Mouse (Mus musculus): ENCODE measurements around the gene 3110009E18Rik. TPM values are rescaled to one million over a fixed set of nuclear protein-coding genes. Genes with fewer than 3 reads are reported as not detected.

3110009E18Rik gene
- total RNA-seq, 4 experiments from 2014 or later = 3.6 to 5.2 (median 4.1) TPM

DNA sequence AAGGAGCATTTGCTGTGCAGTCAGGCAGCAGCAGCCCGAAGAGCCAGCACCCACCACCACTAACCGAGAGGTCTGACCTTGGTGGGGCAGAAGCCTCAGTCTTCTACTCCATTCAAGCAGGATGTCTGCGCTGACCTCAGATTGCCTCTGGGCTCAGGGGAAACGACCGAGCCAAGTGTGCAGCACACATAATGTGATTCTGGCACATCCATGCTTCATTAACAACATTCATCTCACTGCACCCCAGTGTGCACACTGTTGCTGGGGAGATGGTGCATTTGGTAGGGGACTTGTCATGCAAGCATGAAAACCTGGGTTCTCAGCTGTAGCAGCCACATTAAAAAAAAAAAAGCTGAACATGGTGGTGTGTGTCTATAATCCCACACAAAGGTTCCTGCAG, 75.0 kb downstream of the 3110009E18Rik start:
- no peak for DNase-seq (ENCODE audit: low spot score in 2 of 2)

DNA sequence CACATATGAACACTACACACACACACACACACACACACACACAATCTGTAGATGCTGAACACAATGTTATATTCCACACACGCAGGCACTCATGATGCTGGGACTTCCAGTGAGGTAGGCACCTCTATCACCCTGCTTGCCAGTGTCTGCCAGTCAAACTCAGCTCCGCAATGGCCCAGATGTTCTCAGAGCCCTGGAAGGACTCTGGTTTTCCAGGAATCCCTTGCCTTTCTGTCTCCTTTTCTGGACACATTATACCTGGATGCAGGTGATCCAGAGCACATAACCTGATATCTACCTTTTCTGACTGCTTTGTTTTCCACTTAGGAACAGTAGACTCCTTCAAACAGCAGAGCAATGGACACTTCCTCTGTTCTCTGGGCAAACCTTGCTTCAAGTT, 75.7 kb downstream of the 3110009E18Rik start:
- no peak for DNase-seq (ENCODE audit: low spot score in 2 of 2)

DNA sequence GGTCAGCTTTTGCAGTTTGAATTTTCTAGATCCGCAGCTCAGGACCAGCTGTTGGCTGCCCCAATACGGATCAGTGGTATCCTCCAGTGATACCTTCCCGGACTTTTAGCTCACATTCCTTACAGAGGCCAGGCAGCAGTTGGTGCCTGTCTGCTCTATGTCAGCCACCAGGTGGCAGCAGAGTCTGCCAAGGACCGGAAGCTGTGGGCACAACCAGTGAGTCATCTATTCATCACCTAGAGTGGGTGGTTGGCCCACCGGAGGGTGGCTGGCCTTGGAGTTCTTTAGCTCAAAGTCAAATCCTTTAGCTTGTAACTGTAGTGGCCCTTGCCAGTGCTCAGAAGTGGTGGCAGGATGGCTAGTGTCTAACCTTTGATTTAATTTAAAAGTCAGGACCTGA, 76.2 kb downstream of the 3110009E18Rik start:
- peak; percentile 19 to 46 for DNase-seq (ENCODE audit: low spot score in 2 of 2)

DNA sequence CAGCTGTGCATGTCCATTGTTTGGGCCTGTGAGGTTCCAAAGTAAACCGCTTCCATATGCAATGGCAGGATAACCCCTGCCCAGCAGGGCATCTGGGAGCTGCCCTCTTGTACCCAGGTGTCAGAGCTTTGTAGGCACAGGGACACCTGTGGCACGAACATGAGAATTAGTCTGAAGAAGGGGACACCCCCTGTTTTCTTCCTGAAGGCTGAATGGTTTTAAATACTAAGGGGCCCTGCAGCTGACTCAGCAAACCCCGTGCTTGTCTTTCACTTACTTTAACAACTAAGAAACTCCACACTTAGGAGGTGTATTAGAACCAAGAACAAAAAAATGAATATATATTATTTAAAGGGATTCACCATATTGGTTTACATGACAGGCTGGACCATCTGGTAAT, 77.2 kb downstream of the 3110009E18Rik start:
- DNase-seq (ENCODE audit: low spot score in 2 of 2) = no peak

DNA sequence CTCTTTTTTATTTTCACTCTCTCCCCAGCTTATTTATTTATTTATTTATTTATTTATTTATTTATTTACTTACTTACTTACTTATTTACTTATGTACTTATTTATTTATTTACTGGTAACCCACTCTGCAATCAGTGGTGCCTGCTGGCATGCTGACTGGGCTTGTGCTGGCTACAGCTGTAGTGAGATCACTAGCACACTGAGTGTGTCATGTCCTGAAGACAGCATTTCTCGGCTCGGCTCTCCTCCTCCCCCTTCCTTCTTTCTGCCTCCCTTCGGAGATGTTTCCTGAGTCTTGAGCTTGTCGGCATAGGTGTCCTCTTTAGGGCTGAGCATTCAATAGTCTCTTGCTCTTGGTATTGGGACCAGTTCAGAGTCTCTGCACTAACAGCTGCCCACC, 78.0 kb downstream of the 3110009E18Rik start:
- no peak for DNase-seq (ENCODE audit: low spot score in 2 of 2)

DNA sequence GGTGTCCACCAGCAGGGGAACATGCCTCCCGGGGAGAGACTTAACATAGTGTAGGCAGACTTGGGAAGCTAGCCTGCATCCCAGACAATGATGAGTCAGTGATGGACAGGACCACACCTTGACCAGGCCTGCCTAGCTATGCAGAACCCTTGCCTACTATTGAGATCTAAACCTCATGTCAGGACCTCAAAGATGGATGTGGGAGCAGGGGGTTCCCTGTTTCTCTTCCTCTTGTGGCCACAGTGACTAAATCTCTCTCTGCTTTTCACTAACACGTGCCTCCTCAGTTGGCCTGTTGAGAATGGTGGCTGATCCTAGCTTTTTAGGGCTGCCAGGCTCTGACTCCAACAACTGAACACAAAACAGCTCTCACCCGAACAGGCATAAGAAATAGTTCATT, 81.6 kb downstream of the 3110009E18Rik start:
- no peak for DNase-seq (ENCODE audit: low spot score in 2 of 2)

DNA sequence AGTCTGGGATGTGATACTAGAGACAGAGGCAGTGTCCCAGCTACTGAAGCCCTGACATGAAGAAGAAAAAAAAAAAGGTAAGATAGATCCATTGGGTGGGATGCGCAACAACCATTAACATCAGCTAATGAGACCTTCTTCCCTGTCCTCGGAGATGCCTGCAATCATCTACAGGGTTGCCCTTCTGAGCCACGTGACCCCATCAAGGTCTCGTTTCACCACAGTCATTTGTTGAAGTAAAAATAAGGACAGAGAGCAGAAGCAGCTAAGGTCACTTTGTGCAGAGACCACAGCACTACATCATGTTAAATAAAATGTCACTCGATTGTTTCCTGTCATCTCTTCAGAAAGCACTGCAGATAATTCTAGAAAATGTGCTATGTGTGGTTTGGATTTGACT, 82.8 kb downstream of the 3110009E18Rik start:
- DNase-seq (ENCODE audit: low spot score in 2 of 2) = no peak

DNA sequence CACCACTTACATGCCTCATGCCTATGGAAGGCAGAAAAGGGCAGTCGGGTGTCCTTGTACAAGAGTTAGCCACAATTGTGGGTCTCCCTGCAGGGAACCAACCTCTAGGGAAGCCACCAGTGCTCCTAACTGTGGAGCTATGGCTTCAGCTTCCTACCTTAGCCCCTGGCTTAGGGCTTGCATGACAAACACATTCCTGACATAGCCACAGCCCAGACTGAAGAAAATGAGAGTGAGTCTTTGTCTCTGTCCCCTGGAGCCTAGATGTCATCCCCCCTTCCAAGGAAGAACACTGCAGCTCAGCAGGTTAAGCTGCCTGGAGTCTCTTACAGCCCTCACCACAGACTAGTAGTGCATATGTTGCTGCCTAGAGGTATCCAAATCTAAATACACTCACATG, 83.8 kb downstream of the 3110009E18Rik start:
- no peak for DNase-seq (ENCODE audit: low spot score in 2 of 2)

DNA sequence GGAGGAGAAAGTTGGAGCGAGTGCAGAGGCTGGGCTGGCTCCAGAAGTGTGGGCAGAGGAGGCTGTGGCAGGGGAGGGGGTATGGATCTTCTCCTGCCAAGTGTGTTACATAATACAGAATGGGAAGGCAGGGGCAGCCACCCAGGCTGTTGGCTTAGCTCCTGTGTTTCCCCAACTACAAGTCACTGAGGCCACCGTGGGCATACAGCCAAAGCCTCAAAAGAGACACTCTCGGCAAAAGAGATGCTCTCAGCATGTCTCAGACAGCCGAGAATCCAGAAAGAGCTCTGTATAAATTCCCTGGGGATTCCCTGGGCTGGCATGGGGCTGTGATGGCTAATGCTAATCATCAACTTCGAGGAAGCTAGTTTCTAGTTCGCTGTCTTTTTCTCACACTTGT, 86.6 kb downstream of the 3110009E18Rik start:
- DNase-seq (ENCODE audit: low spot score in 2 of 2) = peak in 1 of 2 experiments; percentile 20

DNA sequence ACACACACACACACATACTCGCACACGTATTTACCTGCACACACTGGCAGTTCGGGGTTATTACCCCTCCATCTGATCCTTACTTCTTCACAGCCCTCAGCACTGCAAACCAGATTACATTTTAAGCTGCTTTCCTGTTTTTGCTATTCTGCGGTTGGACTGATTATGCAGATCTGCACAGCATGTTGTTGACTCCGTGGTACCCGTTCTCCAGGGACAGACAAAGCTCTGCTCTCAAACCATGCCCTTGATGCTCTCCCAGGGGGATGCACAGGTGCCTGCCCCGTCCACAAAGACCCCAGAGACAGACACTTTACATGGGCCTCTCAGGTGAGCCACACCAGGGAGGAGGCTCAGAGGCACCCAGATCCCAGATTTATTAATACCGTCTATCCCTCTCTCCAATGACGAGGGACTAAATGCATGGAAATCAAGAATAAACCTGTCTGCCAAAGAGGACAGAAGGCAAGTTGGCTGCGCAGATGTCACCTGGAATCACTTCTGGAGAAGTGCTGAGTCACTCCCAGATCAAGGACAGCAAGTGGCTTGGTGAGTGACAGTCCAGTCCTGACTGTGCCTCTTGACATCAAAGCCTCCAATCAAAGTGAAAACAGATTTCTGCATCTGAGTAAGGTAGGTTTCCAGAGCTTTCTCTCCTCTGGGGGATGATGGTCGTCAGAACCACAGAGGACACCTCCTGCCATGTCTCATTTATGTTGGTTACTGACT, 87.7 kb downstream of the 3110009E18Rik start:
- no peak for DNase-seq (ENCODE audit: low spot score in 2 of 2)

DNA sequence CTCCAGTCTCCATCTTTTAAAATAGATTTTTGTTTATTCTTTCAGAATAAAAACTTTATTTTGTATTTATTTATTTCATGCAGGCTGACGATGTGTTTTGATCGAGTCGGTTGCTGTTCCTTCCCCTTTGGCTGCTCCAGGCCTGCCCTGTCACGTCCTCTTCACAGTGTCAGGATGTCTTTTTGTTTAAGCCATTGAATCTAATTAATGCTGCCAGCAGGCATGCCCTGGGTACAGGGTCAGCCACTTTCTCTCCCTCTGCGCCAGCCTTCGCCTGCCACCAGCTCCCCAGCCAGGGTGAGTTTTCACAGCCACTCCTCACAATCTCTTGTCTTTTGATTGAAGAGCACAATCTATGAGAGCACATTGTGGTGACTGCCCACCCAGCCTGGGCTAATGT, 99.9 kb downstream of the 3110009E18Rik start:
- no peak for DNase-seq (ENCODE audit: low spot score in 2 of 2)

DNA sequence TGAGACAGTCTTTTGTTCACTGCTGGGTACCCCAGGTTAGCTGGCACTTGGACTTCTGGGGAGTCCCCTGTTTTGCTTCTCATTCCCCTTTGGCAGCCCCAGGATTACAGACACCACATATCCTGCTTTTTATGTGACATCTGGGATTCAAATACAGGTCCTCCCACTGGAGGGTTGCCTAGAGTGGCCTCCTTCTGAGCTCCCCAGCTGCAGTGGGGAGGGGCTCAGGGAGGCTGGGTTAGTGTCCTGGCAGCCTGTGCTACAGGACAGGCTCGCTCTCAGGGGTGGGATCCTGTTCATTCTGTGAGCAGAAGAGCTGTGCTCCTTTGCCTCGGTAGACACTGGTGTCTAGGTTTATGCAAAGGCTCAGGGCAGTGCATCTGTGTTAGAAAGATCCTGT, 100.3 kb downstream of the 3110009E18Rik start:
- DNase-seq (ENCODE audit: low spot score in 2 of 2) = peak in 1 of 2 experiments; percentile 28

DNA sequence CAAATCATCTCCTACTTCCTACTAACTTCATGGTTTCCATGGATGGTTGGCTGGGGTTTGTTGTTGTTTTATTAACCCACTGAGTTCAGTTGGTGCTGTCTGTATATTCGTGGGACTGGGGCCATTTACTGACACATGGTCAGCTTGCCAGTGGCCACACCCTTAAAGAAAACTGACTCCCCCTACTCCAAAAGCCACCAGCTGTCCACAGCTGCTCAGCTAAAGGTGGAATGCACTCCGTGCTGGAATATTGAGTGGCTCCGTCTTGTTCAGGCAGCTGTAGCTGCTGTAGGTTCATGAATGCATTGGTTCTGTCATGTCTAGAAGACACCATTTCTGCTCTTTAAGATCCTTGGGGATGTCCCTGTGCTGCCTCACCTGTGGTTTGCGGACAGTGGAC, 102.6 kb downstream of the 3110009E18Rik start:
- no peak for DNase-seq (ENCODE audit: low spot score in 2 of 2)

DNA sequence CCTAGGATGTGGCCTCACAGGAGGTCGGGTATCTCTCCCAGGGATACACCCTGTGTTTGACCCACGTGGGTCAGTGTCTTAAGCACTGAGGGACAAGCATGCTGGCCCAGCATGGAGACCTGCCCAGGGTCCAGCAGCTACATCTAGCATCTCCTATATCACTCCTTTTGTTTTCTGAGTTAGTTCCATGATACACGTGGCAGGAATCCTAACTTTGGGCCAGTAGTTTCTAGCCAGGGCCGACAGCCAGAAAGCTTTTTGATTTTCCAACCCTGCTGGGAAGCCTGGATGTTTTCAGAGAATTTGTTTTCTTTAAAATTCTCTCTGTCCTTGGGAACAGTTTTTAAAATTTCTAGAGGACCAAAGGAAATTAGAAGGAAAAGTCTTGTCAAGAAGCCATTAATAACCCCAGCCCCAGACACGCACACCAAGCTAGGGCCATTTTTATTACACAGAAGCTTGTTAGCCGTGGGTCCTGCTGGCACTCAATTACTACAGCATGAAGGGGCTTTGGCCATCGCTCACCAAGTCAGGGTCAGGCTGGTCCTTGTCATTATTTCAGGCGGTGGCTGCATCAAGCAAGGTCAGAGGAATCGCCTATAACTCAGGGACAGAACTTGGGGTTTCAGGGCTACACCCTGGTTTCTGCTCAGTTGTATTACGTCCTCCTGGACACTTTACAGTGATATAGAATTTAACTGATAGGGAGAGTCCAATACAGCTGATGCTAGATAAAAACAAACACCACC, 108.9 kb downstream of the 3110009E18Rik start:
- peak; percentile 19 to 44 for DNase-seq (ENCODE audit: low spot score in 2 of 2)

DNA sequence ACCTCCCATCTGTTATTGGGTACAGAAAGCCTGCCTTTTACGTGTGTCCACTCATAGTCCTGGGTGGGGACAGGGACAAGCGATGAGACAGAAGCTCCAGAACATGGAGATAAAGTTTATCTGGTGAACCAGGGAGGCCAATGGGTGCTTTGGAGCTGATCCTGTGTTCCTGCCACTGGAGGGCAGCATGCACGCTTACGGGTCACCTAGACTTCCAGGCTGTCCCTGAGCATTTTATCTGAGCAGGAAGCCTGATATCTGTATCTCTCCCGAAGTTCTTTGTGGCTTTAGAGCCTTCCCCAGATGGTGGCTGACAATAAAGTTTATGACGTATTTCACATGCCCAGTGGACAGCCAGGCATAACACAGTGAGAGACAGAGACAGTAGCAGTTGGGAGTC, 110.3 kb downstream of the 3110009E18Rik start:
- DNase-seq (ENCODE audit: low spot score in 2 of 2) = no peak

DNA sequence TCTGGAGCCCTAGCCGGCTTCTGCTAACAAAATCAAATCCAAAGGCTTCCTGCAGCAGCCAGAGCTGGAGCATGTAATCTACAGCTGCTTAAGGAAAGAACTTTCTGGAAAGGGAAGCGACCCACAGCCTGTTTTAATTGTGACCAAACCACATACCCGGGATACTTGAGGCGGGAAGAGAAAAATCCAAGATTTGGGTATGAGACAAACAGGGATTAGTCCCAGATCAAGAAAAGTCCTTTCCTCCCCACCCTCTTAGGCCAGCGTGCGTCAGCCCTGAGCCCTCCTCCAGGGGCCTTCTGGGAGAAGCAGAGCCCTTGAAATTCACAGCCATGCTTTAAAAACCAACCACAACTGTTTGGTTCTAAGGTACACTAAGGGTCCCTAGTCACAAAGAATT, 111.2 kb downstream of the 3110009E18Rik start:
- no peak for DNase-seq (ENCODE audit: low spot score in 2 of 2)

DNA sequence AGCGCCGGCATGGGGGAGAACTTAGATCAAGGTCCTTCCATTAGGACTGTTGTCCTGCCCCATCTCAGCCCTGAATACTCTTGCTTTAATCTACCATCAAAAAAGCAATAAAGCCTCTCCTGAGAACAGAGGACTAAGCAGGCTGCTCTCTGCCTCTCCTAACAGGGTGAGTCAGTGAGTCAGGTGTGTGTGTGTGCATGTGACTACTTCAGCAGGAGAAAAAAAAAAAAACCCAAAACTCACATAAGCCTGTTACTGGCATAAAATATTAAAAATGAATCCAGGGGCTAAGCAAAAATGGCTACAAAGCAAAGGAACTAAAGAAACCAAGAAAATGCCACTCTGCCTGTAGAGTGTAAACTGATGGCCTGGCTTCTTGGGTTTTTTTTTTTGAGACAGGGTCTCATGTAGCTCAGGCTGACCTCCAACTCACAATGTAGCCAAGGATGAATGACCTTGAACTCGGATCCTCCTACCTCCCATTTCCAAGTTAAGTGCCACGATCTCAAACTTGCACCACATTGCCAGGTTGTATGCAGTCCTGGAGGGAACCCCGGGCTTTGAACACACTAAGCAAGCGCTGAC, 114.7 kb downstream of the 3110009E18Rik start:
- no peak for DNase-seq (ENCODE audit: low spot score in 2 of 2)

DNA sequence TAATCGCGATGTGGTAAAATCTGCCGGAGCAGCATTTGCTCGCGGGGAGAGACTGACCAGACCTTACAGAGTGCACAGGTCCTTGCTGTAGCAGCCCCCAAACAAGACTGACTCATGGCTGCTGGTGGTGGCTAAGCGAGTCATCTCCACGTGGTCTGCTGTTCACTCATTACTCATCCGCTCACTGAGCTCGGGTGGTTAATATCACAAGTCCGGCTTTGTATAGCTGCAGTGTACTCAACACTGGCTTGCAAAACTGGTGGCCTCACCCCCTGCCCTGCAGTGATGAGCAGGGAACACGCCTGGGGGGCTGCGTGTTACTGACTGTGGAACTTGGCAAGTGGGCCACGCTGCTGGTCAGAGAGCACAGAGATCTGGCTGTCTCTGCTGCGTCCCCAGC, 115.4 kb downstream of the 3110009E18Rik start:
- no peak for DNase-seq (ENCODE audit: low spot score in 2 of 2)

DNA sequence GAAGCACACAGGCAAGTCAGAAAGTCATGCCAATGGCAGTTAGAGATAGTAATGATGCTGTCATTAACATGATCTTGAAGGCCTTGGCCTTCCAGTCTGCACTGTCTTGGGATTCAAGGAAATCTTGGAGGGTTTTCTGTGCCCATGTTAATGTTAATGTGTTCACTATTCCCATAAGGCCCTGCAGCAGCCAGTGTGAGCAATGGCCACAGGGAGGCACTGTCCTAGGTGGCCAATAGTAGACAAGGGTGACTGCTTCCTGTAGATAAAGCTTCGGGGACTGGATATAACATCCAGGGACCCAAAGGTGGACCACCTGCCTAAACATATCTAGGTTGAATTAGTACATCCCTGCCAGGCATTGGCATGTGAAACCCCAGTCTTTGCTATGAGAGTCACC, 116.1 kb downstream of the 3110009E18Rik start:
- DNase-seq (ENCODE audit: low spot score in 2 of 2) = no peak
